Mouse (Mus musculus) hindbrain, embryonic 15.5 days (tissue): Measurements from ENCODE around the gene Clec3a. TPM values are rescaled to one million over a fixed set of nuclear protein-coding genes. Genes with fewer than 3 reads are reported as not detected.

Experiments
- ATAC-seq: fragments of 200-750 bp; cut with Nextera tagmentation; 2 replicates; pipeline ENCODE4 v1.8.0; 2017; ENCODE audit warnings: low read depth, moderate number of reproducible peaks, moderate TSS enrichment; ENCODE audit not compliant: low FRiP score
- H3K27ac ChIP-seq: fragments of 300-500 bp; sonication (generic); replicated peaks from 2 replicates; pipeline ENCODE4 v1.5.1; 2015; ENCODE audit warnings: mild to moderate bottlenecking, inconsistent platforms
- H3K27me3 ChIP-seq: fragments of 300-500 bp; sonication (generic); 2 replicates; pipeline ENCODE4 v1.6.1; 2015; ENCODE audit warnings: control low read depth, inconsistent platforms
- H3K36me3 ChIP-seq: fragments of 300-500 bp; sonication (generic); 2 replicates; pipeline ENCODE4 v1.6.1; 2015; ENCODE audit warnings: control low read depth, inconsistent platforms
- H3K4me1 ChIP-seq: fragments of 300-500 bp; sonication (generic); replicated peaks from 2 replicates; pipeline ENCODE4 v1.6.1; 2015; ENCODE audit warnings: control low read depth, inconsistent platforms
- H3K4me2 ChIP-seq: fragments of 300-500 bp; sonication (generic); 2 replicates; pipeline ENCODE4 v1.6.1; 2015; ENCODE audit warnings: moderate library complexity, mild to moderate bottlenecking, inconsistent platforms
- H3K4me3 ChIP-seq: fragments of 300-500 bp; sonication (generic); 2 replicates; pipeline ENCODE4 v1.5.1; 2015; ENCODE audit warnings: mild to moderate bottlenecking, inconsistent platforms
- H3K9ac ChIP-seq: fragments of 300-500 bp; sonication (generic); 2 replicates; pipeline ENCODE4 v1.6.1; 2015; ENCODE audit warnings: inconsistent platforms
- H3K9me3 ChIP-seq: fragments of 300-500 bp; sonication (generic); 2 replicates; pipeline ENCODE4 v1.6.1; 2016; ENCODE audit warnings: control low read depth, inconsistent platforms
- WGBS: fragments of 180-500 bp; shearing (Covaris S2); methylation state at CpG from one replicate; pipeline ENCODE4 v1.1.7; 2015; 5-methylcytosine and 5-hydroxymethylcytosine counted together
- polyA plus RNA-seq: library from polyadenylated mRNA; unstranded; fragments of >200 nt; fragmentation: Nextera tagmentation; extraction: Ambion mirVana; gene quantifications from 2 replicates; pipeline ENCODE4 v1.2.1, GENCODE M21; 2015

The Clec3a gene
- not detected in 2 replicates for polyA plus RNA-seq

GRCm38 (mm10) chr8:114417786-114418185 is at the start of gene Clec3a:
TSS of gene Clec3a (plus strand) at chr8:114418086.
- ATAC-seq: no peak
- H3K36me3 ChIP-seq: no peaks in the 10 kb centered on the region
- H3K27ac ChIP-seq: no peak within 1 kb of the TSS
- H3K4me1 ChIP-seq: no peaks in the 10 kb centered on the region
- H3K9me3 ChIP-seq: no peaks in the 10 kb centered on the region
- H3K4me3 ChIP-seq: no peak within 1 kb of the TSS
- H3K4me2 ChIP-seq: no peak within 1 kb of the TSS
- H3K9ac ChIP-seq: no peak within 1 kb of the TSS
- WGBS: 91% methylated on average over 8 of the region's 8 CpGs
- no peaks in the 10 kb centered on the region for H3K27me3 ChIP-seq

- Histone ChIP-seq H3K27ac (peak overlapping the region; percentile 33), H3K9me3 (no peaks in the 10 kb centered on the region), H3K9ac (no peak overlapping the region), H3K4me1 (peaks cover 4% of the 10 kb centered on the region), H3K36me3 (peaks cover 4% of the 10 kb centered on the region; the same call in 1 of the 2 replicates), H3K4me2 (peak overlapping the region; percentile 38; the same call in 1 of the 2 replicates), H3K4me3 (no peak overlapping the region), H3K27me3 (no peaks in the 10 kb centered on the region)
- ATAC-seq: no peak
- 38% methylated on average over 27 of the region's 27 CpGs for WGBS
Measured at GRCm38 (mm10) chr8:114369038-114369976, 48.6 kb upstream of the Clec3a start.

GRCm38 (mm10) chr8:114374390-114374789 is 43.5 kb upstream of the Clec3a start:
- H3K27ac ChIP-seq: no peak overlapping the region
- no peak overlapping the region for H3K4me2 ChIP-seq
- H3K27me3 ChIP-seq: no peaks in the 10 kb centered on the region
- no peaks in the 10 kb centered on the region for H3K9me3 ChIP-seq
- H3K4me3 ChIP-seq: no peak overlapping the region
- no peak for ATAC-seq
- H3K4me1 ChIP-seq: peaks cover under 1% of the 10 kb centered on the region
- 81% methylated on average over 6 of the region's 6 CpGs for WGBS
- peaks cover 4% of the 10 kb centered on the region; the same call in 1 of the 2 replicates for H3K36me3 ChIP-seq
- H3K9ac ChIP-seq: no peak overlapping the region

- no peaks in the 10 kb centered on the region for H3K9me3 ChIP-seq
- no peaks in the 10 kb centered on the region for H3K4me1 ChIP-seq
- no peaks in the 10 kb centered on the region for H3K27me3 ChIP-seq
- H3K36me3 ChIP-seq: no peaks in the 10 kb centered on the region
- no peak for ATAC-seq
- H3K27ac ChIP-seq: no peak overlapping the region
- 71% methylated on average over 3 of the region's 3 CpGs for WGBS
- no peak overlapping the region for H3K4me3 ChIP-seq
- no peak overlapping the region for H3K4me2 ChIP-seq
- H3K9ac ChIP-seq: no peak overlapping the region
Measured at GRCm38 (mm10) chr8:114384189-114384588, 33.7 kb upstream of the Clec3a start.

GRCm38 (mm10) chr8:114387494-114387893 is 30.4 kb upstream of the Clec3a start:
- WGBS: 92% methylated on average over 4 of the region's 4 CpGs
- Histone ChIP-seq H3K9ac (no peak overlapping the region), H3K36me3 (no peaks in the 10 kb centered on the region), H3K4me2 (no peak overlapping the region), H3K27ac (no peak overlapping the region), H3K4me1 (no peaks in the 10 kb centered on the region), H3K27me3 (no peaks in the 10 kb centered on the region), H3K4me3 (no peak overlapping the region), H3K9me3 (no peaks in the 10 kb centered on the region)
- no peak for ATAC-seq

GRCm38 (mm10) chr8:114390465-114391254 is 27.2 kb upstream of the Clec3a start:
- H3K27ac ChIP-seq: no peak overlapping the region
- no peaks in the 10 kb centered on the region for H3K36me3 ChIP-seq
- no peak overlapping the region for H3K4me3 ChIP-seq
- H3K4me2 ChIP-seq: no peak overlapping the region
- no peak overlapping the region for H3K9ac ChIP-seq
- no peaks in the 10 kb centered on the region for H3K4me1 ChIP-seq
- no peaks in the 10 kb centered on the region for H3K9me3 ChIP-seq
- H3K27me3 ChIP-seq: no peaks in the 10 kb centered on the region
- WGBS: 93% methylated on average over 12 of the region's 13 CpGs
- ATAC-seq: no peak

GRCm38 (mm10) chr8:114398326-114398725 is 19.6 kb upstream of the Clec3a start:
- ATAC-seq: no peak
- no peaks in the 10 kb centered on the region for H3K27me3 ChIP-seq

GRCm38 (mm10) chr8:114399273-114399672 is 18.6 kb upstream of the Clec3a start:
- Histone ChIP-seq H3K4me1 (0 out of 2 replicates have a peak, but pooled peaks cover 4% of the 10 kb centered on the region), H3K27ac (no peak overlapping the region), H3K4me2 (no peak overlapping the region), H3K36me3 (no peaks in the 10 kb centered on the region), H3K4me3 (no peak overlapping the region), H3K27me3 (no peaks in the 10 kb centered on the region), H3K9me3 (no peaks in the 10 kb centered on the region), H3K9ac (no peak overlapping the region)
- ATAC-seq: no peak
- 96% methylated on average over 5 of the region's 5 CpGs for whole genome bisulfite sequencing

More at GRCm38 (mm10) chr8:114398326-114398725, 19.6 kb upstream of the Clec3a start:
- Histone ChIP-seq H3K4me2 (no peak overlapping the region), H3K9ac (no peak overlapping the region), H3K9me3 (no peaks in the 10 kb centered on the region), H3K4me1 (0 out of 2 replicates have a peak, but pooled peaks cover 4% of the 10 kb centered on the region), H3K4me3 (no peak overlapping the region), H3K27ac (no peak overlapping the region), H3K36me3 (no peaks in the 10 kb centered on the region)
- 93% methylated on average over 5 of the region's 5 CpGs for WGBS

GRCm38 (mm10) chr8:114401679-114402078 is 16.2 kb upstream of the Clec3a start:
- H3K4me3 ChIP-seq: no peak overlapping the region
- H3K4me1 ChIP-seq: 0 out of 2 replicates have a peak, but pooled peaks cover 4% of the 10 kb centered on the region
- H3K9me3 ChIP-seq: no peaks in the 10 kb centered on the region
- ATAC-seq: no peak
- no peaks in the 10 kb centered on the region for H3K36me3 ChIP-seq
- no peaks in the 10 kb centered on the region for H3K27me3 ChIP-seq
- no peak overlapping the region for H3K9ac ChIP-seq
- no peak overlapping the region for H3K4me2 ChIP-seq
- no peak overlapping the region for H3K27ac ChIP-seq
- WGBS: 47% methylated on average over 7 of the region's 7 CpGs

GRCm38 (mm10) chr8:114411421-114411820 is 6.5 kb upstream of the Clec3a start:
- no peak overlapping the region for H3K9ac ChIP-seq
- WGBS: 82% methylated on average over 3 of the region's 3 CpGs

GRCm38 (mm10) chr8:114418486-114418885 is 600 bp downstream of the Clec3a start:
- WGBS: 74% methylated on average over 5 of the region's 5 CpGs
- Histone ChIP-seq H3K4me3 (no peak overlapping the region), H3K9me3 (no peaks in the 10 kb centered on the region), H3K27ac (no peak overlapping the region), H3K4me2 (no peak overlapping the region), H3K9ac (no peak overlapping the region), H3K4me1 (no peaks in the 10 kb centered on the region), H3K27me3 (no peaks in the 10 kb centered on the region), H3K36me3 (no peaks in the 10 kb centered on the region)
- no peak for ATAC-seq

More at GRCm38 (mm10) chr8:114411421-114411820, 6.5 kb upstream of the Clec3a start:
- no peak overlapping the region for H3K27ac ChIP-seq
- H3K36me3 ChIP-seq: no peaks in the 10 kb centered on the region
- no peak overlapping the region for H3K4me2 ChIP-seq
- no peaks in the 10 kb centered on the region for H3K9me3 ChIP-seq
- H3K27me3 ChIP-seq: no peaks in the 10 kb centered on the region
- ATAC-seq: no peak
- no peaks in the 10 kb centered on the region for H3K4me1 ChIP-seq
- H3K4me3 ChIP-seq: no peak overlapping the region

GRCm38 (mm10) chr8:114418904-114419303 is 1.0 kb downstream of the Clec3a start:
- no peak overlapping the region for H3K4me3 ChIP-seq
- no peak overlapping the region for H3K4me2 ChIP-seq
- no peak overlapping the region for H3K27ac ChIP-seq
- no peaks in the 10 kb centered on the region for H3K36me3 ChIP-seq
- ATAC-seq: no peak
- no peaks in the 10 kb centered on the region for H3K27me3 ChIP-seq
- H3K9ac ChIP-seq: no peak overlapping the region
- WGBS: 79% methylated on average over 6 of the region's 6 CpGs
- no peaks in the 10 kb centered on the region for H3K9me3 ChIP-seq
- H3K4me1 ChIP-seq: no peaks in the 10 kb centered on the region
